Mouse (Mus musculus): ENCODE data around the gene Gm21679.
"Not testable (repeated sequence)": the region's sequence is repeated elsewhere in the genome, so short reads cannot be mapped to it uniquely, and the experiment has no call there.

Gene Gm21679

GRCm38 (mm10) chrY:29683270-29683669, at the start of gene Gm21679:
Gene Gm21679 (minus strand): TSS chrY:29683370.
- in situ Hi-C loops (cut with MboI, MseI): not testable (repeated sequence)
